Mouse (Mus musculus): ENCODE measurements around the gene Wdfy4. TPM values are rescaled to one million over a fixed set of nuclear protein-coding genes. Genes with fewer than 3 reads are reported as not detected.

Wdfy4 gene
- polyA plus RNA-seq, 1 experiment from 2014 or later, result 0.14 TPM

DNA sequence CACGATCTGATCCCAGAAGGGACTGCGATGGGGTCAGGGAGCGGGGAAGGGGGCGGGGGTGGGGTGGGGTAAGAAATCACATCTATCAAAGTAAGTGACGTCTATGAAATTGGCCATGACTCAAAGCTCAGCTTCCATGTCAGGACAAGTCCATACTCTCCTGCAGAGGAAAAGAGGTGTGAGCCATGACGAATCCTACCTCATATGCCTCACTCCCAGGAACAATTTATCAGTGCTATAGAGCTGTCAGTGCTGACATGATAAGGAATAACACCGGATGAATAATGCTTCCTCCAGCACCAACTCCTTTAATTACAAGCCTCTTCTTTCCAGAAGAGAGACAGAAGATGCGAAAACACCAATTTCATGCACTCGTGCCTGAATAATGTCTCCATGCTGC lies 117.6 kb downstream of the Wdfy4 start:
- Histone ChIP-seq H3K4me3 (replicated peaks) (no peak overlapping the region), H3K27me3 (replicated peaks) (no peaks in the 10 kb centered on the region), H3K27ac (replicated peaks) (no peak overlapping the region), H3K9me3 (replicated peaks) (no peaks in the 10 kb centered on the region), H3K4me1 (peaks cover 5% of the 10 kb centered on the region; the same call in 1 of the 2 replicates), H3K9ac (replicated peaks) (no peak overlapping the region), H3K4me2 (no peak overlapping the region), H3K36me3 (no peaks in the 10 kb centered on the region)
- ATAC-seq (ENCODE audit: low FRiP score), result no peak
- 65% methylated on average over 9 of the region's 9 CpGs for WGBS

DNA sequence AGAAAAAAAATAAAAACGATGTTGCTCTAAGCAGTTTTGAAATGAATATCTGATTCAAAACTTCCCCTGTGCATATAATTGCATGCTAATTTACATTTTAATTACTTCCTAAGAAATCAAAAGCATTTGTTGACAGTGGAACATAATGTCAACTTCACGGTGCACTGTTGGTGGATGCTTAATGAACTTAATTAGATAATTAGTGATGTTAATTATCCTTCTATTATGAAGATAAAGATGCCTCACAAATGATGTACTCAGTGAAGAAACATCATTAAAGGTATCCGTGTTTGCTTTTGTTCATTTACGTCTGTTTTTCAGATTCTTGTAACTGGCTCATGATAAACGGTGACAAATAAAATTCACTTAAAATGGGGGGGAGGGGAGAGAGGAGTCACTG lies 122.3 kb downstream of the Wdfy4 start:
- H3K9me3 ChIP-seq (replicated peaks), result no peaks in the 10 kb centered on the region
- 41% methylated on average over 5 of the region's 5 CpGs for WGBS
- no peak for ATAC-seq (ENCODE audit: low FRiP score)
- H3K9ac ChIP-seq (replicated peaks), result no peak overlapping the region
- H3K4me3 ChIP-seq (replicated peaks), result no peak overlapping the region
- no peak overlapping the region for H3K4me2 ChIP-seq
- no peaks in the 10 kb centered on the region for H3K36me3 ChIP-seq
- H3K27me3 ChIP-seq (replicated peaks), result no peaks in the 10 kb centered on the region
- H3K27ac ChIP-seq (replicated peaks), result no peak overlapping the region
- H3K4me1 ChIP-seq, result peaks cover 5% of the 10 kb centered on the region; the same call in 1 of the 2 replicates

DNA sequence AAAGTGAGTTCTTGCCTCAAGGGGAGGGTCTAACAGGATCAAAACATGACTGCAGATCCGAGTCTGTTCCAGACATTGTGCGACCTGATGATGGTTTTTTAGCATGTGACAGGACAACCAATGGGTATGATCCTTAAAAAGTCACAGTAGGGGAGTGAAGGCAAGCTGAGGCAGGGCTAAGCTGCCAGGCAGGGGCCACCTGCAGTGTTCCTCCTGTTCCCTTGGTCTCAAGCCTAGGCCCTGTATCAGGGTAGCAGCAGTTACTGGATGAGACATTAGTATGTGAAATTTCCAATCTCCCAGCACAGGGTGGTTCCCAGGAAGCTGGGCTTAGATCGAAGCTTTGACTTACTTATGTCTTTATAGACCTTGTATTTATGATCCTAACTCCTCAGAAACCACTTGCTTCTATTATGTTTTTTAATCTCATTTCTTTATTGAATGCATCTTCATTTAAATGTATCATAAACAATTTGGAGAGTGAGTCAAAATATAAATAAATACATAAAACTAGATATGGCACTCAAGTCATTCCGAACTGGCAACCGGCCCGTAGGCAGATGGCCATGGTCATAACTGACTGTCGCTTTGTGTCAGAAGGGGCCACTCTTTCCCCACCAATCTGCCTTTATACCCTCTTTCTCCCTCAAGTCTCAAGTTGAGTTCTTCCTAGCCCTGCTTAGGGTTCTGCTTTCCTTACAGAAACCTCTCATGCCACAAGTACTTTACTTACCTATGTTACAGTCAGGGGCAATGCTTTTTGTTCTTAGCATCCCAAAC lies 126.2 kb downstream of the Wdfy4 start:
- Histone ChIP-seq H3K27ac (replicated peaks) (no peak overlapping the region), H3K9me3 (replicated peaks) (no peaks in the 10 kb centered on the region), H3K27me3 (replicated peaks) (no peaks in the 10 kb centered on the region), H3K4me1 (peaks cover 9% of the 10 kb centered on the region; the same call in 1 of the 2 replicates), H3K4me3 (replicated peaks) (no peak overlapping the region), H3K9ac (replicated peaks) (no peak overlapping the region), H3K4me2 (no peak overlapping the region), H3K36me3 (no peaks in the 10 kb centered on the region)
- ATAC-seq (ENCODE audit: low FRiP score), result no peak
- WGBS, result 91% methylated on average over 7 of the region's 7 CpGs

DNA sequence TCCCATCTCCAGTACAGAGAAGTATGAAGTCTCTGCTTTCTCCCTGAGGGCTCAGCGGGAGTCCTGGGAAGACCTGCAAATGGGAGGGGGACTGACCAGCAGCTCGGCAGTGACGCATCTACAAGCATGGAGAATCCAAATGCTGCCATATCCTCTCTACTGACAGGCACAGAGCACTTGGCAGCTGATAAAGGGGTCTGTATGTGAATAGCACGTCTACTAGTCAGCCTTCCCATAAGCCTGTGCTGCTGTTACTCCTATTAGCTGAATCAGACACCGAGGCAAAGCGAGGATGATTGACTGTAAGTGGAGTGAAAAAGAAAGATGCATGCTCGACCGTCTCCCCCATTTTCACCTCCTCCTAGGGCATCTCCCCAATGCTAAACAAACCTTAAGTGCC lies 131.9 kb downstream of the Wdfy4 start:
- H3K27ac ChIP-seq (replicated peaks), result no peak overlapping the region

DNA sequence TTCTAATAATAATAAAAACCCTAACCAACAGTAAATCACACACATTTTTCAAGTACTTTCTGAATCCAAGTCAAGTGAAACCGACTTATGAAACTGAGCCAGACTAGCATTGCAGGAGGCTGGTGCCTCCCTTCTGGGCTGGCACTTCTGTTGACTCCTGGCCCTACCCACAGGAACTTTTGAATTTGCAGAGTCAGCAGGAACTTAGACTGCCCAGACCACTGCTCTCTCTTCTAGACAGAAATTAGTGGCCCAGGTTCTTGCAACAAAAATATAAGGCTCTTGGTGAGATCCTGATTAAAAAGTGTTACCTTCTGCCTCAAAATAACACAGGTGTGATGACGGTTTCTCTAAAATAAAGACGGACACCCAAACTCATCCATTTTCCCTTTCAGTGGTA lies 140.1 kb downstream of the Wdfy4 start:
- Histone ChIP-seq H3K4me3 (replicated peaks) (no peak overlapping the region), H3K36me3 (no peaks in the 10 kb centered on the region), H3K9me3 (replicated peaks) (no peaks in the 10 kb centered on the region), H3K27me3 (replicated peaks) (0 out of 2 replicates have a peak, but pooled peaks cover 4% of the 10 kb centered on the region), H3K9ac (replicated peaks) (no peak overlapping the region), H3K4me2 (no peak overlapping the region), H3K27ac (replicated peaks) (no peak overlapping the region), H3K4me1 (no peaks in the 10 kb centered on the region)
- 90% methylated on average over 3 of the region's 3 CpGs for WGBS
- no peak for ATAC-seq (ENCODE audit: low FRiP score)

More for the DNA sequence above, 131.9 kb downstream of the Wdfy4 start:
- ATAC-seq (ENCODE audit: low FRiP score), result no peak
- H3K27me3 ChIP-seq (replicated peaks), result no peaks in the 10 kb centered on the region
- H3K4me3 ChIP-seq (replicated peaks), result no peak overlapping the region
- WGBS, result 48% methylated on average over 8 of the region's 8 CpGs
- peaks cover 11% of the 10 kb centered on the region for H3K4me1 ChIP-seq
- no peak overlapping the region for H3K4me2 ChIP-seq
- H3K9me3 ChIP-seq (replicated peaks), result no peaks in the 10 kb centered on the region
- no peaks in the 10 kb centered on the region for H3K36me3 ChIP-seq
- no peak overlapping the region for H3K9ac ChIP-seq (replicated peaks)

DNA sequence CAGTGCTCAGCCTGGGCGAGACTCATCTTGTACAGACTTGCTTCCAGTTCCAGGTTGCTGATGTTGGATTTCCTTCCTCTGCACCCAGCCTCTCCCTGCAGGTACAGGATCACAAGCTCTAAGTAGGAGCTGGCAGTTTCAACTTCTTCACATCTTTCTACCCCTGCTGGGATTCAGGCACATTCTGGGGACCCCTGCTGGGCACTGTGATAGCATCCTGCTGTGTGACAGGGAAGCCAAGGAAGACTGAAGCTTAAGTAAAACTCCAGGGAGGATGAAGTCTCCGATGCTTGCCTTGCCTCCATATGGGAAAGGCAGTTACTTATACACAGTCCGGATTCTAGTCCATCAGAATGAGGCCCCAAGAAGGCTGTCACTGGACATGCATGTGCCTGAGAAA lies 148.5 kb downstream of the Wdfy4 start:
- no peak for ATAC-seq (ENCODE audit: low FRiP score)

DNA sequence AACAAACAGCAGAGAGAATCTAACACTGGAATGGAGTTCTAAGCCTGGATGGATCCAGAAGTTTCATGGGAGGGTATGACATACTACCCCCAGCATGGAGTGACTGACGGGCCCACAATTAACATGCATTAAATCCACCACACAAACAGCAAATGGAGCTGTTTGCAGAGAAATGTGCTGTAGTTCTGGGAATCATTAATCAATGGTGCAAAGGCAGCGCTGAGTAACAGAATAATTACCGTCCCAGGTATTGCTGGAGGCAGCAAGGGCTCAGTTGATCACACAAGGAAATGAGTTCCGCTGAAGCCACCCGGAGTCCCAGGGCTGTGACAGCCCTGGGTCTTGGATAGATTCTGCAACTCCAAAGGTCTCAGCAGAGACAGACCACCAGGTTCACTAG lies 149.9 kb downstream of the Wdfy4 start:
- H3K36me3 ChIP-seq, result no peaks in the 10 kb centered on the region
- WGBS, result 52% methylated on average over 5 of the region's 5 CpGs
- no peaks in the 10 kb centered on the region for H3K4me1 ChIP-seq

More for the DNA sequence above, 148.5 kb downstream of the Wdfy4 start:
- Histone ChIP-seq H3K4me1 (no peaks in the 10 kb centered on the region), H3K27ac (replicated peaks) (no peak overlapping the region), H3K36me3 (no peaks in the 10 kb centered on the region), H3K27me3 (replicated peaks) (peaks cover 4% of the 10 kb centered on the region), H3K4me2 (no peak overlapping the region), H3K4me3 (replicated peaks) (no peak overlapping the region), H3K9me3 (replicated peaks) (no peaks in the 10 kb centered on the region), H3K9ac (replicated peaks) (no peak overlapping the region)
- WGBS, result 54% methylated on average over 3 of the region's 3 CpGs

DNA sequence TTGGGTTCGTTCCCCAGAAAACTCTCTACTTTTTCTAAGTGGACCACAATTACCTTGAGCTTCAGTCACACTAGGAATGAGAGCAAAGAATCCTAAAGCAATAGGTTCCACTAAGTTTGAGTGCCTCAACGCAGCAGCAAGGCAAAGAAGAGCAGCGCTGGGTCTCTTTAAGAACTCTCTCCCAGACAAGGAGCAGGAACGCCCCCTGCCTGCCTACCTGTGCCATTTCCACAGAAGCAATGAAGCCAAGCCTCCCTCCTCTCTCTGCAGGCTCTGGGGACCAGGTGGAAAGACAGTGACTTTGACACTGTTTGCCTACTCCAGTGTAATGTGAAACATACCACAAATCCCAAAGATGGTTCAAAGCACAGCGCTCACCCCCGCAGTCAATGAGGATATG lies 151.9 kb downstream of the Wdfy4 start:
- no peak overlapping the region for H3K4me3 ChIP-seq (replicated peaks)
- peaks cover 4% of the 10 kb centered on the region for H3K27me3 ChIP-seq (replicated peaks)
- no peak overlapping the region for H3K4me2 ChIP-seq
- H3K9me3 ChIP-seq (replicated peaks), result no peaks in the 10 kb centered on the region
- WGBS, result 44% methylated on average over 6 of the region's 6 CpGs
- ATAC-seq (ENCODE audit: low FRiP score), result 0 out of 2 replicates have a peak, but pooled peaks have one; percentile 35
- no peak overlapping the region for H3K9ac ChIP-seq (replicated peaks)
- no peaks in the 10 kb centered on the region for H3K36me3 ChIP-seq
- no peaks in the 10 kb centered on the region for H3K4me1 ChIP-seq
- no peak overlapping the region for H3K27ac ChIP-seq (replicated peaks)

More for the DNA sequence above, 149.9 kb downstream of the Wdfy4 start:
- Histone ChIP-seq H3K27me3 (replicated peaks) (peaks cover 4% of the 10 kb centered on the region), H3K9ac (replicated peaks) (no peak overlapping the region), H3K4me3 (replicated peaks) (no peak overlapping the region), H3K27ac (replicated peaks) (no peak overlapping the region), H3K4me2 (no peak overlapping the region), H3K9me3 (replicated peaks) (no peaks in the 10 kb centered on the region)
- no peak for ATAC-seq (ENCODE audit: low FRiP score)

DNA sequence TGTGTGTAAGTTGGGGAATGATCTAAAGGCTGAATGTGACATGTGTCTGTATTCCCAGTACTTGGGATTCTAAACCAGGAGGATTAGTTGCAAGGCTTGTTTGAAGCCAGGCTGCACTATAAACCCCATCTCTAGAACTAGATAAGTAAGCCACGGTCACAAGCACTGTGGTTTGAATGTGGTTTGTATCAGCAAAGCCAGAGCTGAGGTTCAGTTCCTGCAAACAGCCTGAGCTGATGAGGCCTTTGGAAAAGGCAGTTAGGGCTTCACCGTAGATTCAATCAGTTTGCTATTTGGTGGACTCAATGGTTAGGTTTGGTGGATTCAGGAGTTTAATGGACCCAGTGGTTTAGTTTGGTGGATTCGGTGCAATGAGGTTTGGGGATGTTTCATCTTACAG lies 154.5 kb downstream of the Wdfy4 start:
- 91% methylated on average over 3 of the region's 3 CpGs for WGBS
- Histone ChIP-seq H3K27me3 (replicated peaks) (peaks cover 4% of the 10 kb centered on the region), H3K9ac (replicated peaks) (no peak overlapping the region), H3K9me3 (replicated peaks) (no peaks in the 10 kb centered on the region), H3K4me3 (replicated peaks) (no peak overlapping the region), H3K4me2 (no peak overlapping the region), H3K27ac (replicated peaks) (no peak overlapping the region), H3K4me1 (no peaks in the 10 kb centered on the region), H3K36me3 (no peaks in the 10 kb centered on the region)
- ATAC-seq (ENCODE audit: low FRiP score), result no peak

DNA sequence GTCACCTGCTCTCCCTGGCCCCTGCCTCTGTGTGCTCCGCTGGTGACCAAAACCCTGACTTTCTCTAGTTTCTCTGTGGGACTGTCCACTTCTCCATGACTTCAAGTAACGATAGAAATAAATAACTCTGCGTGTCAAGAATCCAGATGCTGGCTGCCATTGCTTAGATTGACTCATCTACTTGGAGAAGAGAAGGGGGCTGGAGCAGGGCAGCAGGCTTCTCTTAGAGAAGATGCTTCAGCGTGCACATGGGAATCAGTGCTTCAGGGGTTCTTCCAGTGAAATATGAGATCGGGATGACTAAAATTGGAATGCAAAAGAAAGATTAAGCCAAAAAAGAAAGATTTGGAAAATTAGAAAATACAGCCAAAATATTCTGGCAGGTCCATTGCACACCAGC lies 165.7 kb downstream of the Wdfy4 start:
- no peak overlapping the region for H3K4me2 ChIP-seq
- H3K36me3 ChIP-seq, result no peaks in the 10 kb centered on the region
- H3K9ac ChIP-seq (replicated peaks), result no peak overlapping the region
- no peak overlapping the region for H3K4me3 ChIP-seq (replicated peaks)
- ATAC-seq (ENCODE audit: low FRiP score), result no peak
- H3K27ac ChIP-seq (replicated peaks), result no peak overlapping the region
- no peaks in the 10 kb centered on the region for H3K27me3 ChIP-seq (replicated peaks)
- H3K9me3 ChIP-seq (replicated peaks), result no peaks in the 10 kb centered on the region
- H3K4me1 ChIP-seq, result no peaks in the 10 kb centered on the region
- 77% methylated on average over 5 of the region's 5 CpGs for WGBS

DNA sequence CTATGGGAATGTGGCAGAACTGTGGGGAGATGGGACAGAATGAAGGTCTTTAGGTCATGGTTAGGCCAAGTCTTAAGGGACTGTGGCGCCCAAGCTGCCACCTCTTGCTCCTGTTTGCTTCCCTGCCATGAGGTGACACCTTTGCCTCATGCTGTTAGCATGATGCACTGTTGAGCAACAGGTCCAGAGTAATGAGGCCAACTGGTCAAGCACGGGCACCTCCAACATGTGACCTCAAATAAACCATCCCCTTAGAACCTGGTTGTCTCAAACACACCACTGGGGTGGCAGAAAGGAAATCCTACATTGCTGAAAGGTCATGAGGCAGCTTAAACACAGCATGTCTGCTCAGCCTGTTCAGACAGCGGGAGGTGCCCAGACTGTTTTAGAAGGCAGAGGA lies 166.3 kb downstream of the Wdfy4 start:
- no peaks in the 10 kb centered on the region for H3K27me3 ChIP-seq (replicated peaks)
- no peaks in the 10 kb centered on the region for H3K9me3 ChIP-seq (replicated peaks)
- H3K4me2 ChIP-seq, result no peak overlapping the region
- H3K9ac ChIP-seq (replicated peaks), result no peak overlapping the region
- no peaks in the 10 kb centered on the region for H3K4me1 ChIP-seq
- WGBS, result 91% methylated on average over 3 of the region's 3 CpGs
- no peaks in the 10 kb centered on the region for H3K36me3 ChIP-seq
- ATAC-seq (ENCODE audit: low FRiP score), result no peak
- H3K27ac ChIP-seq (replicated peaks), result no peak overlapping the region
- no peak overlapping the region for H3K4me3 ChIP-seq (replicated peaks)

DNA sequence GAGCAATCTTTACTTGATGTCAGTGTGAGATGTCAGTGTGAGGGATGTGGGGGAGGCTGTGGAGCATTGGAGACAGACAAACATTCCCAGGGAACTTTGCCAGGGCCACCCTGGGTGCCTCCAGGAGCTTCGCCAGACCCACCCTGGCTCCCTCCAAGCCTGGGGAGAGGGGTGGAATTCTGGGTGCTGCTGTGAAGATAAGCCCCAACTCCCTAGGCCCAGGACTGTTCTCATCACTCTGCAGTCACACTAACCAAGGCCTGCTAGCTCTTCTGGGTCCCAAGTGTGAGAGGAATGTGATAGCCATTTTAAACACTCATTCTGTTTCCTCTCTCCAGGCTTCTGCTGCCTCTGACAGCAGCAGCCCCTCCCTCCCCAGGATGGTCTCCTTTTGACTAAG lies 177.7 kb downstream of the Wdfy4 start:
- no peak for ATAC-seq (ENCODE audit: low FRiP score)
- H3K4me3 ChIP-seq (replicated peaks), result no peak overlapping the region
- H3K4me1 ChIP-seq, result no peaks in the 10 kb centered on the region
- H3K4me2 ChIP-seq, result no peak overlapping the region
- H3K27me3 ChIP-seq (replicated peaks), result no peaks in the 10 kb centered on the region
- no peaks in the 10 kb centered on the region for H3K36me3 ChIP-seq
- 88% methylated on average over 1 of the region's 1 CpGs for WGBS
- 0 out of 2 replicates have a peak, but pooled peaks cover 4% of the 10 kb centered on the region for H3K9me3 ChIP-seq (replicated peaks)
- H3K9ac ChIP-seq (replicated peaks), result no peak overlapping the region
- H3K27ac ChIP-seq (replicated peaks), result no peak overlapping the region
